Mouse (Mus musculus) central nervous system, embryonic 11.5 days (tissue): Measurements from ENCODE around the gene Olfr1102. TPM values are rescaled to one million over a fixed set of nuclear protein-coding genes. Genes with fewer than 3 reads are reported as not detected.

Source experiments
- polyA plus RNA-seq: library from polyadenylated mRNA; depleted of rRNA; stranded (reverse); fragments of >200 nt; gene quantifications from 2 replicates; pipeline ENCODE4 v1.2.3, GENCODE M21; 2012; rRNA removed

Olfr1102 gene
- polyA plus RNA-seq = not detected in 2 replicates

DNA sequence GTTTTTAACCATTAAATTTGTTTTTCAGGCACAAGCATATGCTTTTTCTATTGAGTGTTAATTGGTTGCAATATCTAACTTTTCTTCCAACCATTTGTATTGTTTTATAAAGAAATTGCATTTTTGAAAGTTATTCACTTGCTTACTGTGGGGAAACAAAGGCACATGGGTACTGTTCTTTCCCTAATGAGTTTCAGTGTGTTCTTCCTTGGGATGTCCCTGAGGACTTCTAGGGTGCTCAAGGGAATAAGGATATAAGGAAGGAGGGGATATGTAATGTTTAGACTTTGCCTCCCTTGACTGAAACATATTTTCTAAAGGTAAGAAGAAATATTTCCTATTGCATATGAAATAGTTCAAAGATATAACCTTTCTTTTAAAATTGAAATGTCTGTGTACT lies at the start of gene Olfr1102:
Gene Olfr1102 (plus strand): TSS at position 301 of the 400 bp plus-strand sequence.

DNA sequence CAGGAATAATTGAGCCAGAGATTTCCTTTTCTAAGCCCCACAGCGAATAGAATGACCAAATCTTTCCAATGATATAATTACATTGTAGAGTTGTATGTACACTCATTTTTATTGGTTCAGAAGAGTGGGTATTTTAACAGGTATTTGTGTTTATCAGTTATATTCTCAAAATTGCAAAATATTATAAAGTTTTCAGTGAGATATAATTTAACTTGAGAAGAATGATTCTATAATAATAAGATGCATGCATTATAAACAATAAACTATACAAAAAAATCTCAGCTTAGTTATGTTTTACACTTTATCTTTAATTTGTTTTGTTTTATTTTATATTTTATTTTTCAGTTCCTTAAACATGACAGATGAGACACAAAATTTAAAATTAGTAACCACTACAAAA lies 37.6 kb upstream of the Olfr1102 start, which contains the start of gene Olfr1099:
Gene Olfr1099 (minus strand): TSS at position 101 of the 400 bp plus-strand sequence.

DNA sequence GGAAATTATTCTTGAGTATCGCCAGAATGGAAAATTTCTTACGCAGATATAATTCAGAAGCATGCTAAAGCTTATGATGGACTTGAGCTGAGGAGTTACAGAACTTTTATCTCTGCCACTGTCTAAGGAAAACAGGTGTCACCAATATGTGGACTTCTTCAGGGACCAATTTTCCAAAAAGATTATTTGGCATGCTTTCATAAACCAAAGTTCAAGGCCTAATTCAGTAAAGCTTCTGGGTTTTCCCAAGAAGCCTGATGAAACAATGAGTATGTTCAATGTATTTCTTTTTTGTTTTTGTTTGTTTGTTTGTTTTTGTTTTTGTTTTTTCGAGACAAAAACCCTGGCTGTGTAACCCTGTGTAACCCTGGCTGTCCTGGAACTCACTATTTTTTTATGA lies 18.3 kb upstream of the Olfr1102 start, which contains the start of gene Olfr1100:
Gene Olfr1100 (minus strand): TSS at position 101 of the 400 bp plus-strand sequence.

DNA sequence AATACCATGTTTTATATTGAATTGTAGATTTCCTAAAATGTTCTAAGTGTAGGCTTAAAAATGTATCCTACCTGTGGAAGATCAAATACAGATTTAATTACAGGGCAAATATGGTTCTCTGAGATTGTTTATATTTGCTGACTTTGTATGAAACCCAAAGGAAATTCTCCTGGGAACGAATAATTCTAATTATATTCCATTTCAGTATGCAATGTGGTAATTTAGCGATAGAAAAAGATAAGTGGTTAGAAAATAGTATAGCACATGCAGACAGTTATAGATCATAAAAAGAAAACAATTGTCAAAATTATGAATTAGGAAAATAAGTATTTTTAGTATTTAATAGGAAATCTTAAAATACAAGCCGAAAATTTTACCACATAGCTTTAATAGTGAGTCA lies 7.1 kb upstream of the Olfr1102 start, which contains the start of gene Olfr1101:
Gene Olfr1101 (minus strand): TSS at position 101 of the 400 bp plus-strand sequence.

DNA sequence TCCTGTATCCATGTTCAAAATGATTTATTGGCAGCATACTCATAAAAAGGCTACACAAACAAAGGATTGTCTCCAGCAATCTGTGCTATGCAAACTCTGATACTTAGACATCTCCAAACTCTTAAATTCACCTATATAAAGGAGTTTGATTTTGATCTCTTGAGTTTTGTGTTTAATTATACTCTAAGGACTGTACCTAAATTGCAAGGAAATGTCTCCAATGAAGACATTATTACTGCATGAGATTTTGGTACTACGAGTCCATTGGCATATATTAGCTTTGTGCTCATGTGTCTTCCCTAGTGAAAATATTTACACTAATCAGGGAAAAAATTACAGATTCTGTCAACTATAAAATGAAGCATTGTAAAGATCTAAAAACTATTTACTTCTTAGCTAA lies 28.8 kb downstream of the Olfr1102 start, which contains the start of gene Olfr1104:
Gene Olfr1104 (minus strand): TSS at position 101 of the 400 bp plus-strand sequence.

DNA sequence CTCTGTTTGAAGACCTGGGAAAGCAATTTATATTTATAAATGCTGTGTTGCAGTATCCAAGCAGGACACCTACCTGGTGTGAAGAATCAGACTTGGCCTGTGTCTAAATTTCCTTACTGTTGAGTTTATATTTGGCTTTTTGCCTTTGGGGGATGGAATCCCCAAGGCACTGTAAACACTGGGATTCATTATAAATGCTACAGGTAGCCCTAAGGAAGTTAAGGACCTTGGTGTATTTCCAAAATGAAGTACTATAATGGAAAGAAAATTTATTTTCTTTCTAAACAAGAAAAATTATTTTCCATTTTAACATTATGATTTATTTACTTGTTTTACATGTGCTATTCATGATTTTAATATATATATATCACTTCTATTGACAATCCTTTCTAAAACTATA lies 38.2 kb downstream of the Olfr1102 start, which contains the start of gene Olfr1105:
Gene Olfr1105 (minus strand): TSS at position 101 of the 400 bp plus-strand sequence.

DNA sequence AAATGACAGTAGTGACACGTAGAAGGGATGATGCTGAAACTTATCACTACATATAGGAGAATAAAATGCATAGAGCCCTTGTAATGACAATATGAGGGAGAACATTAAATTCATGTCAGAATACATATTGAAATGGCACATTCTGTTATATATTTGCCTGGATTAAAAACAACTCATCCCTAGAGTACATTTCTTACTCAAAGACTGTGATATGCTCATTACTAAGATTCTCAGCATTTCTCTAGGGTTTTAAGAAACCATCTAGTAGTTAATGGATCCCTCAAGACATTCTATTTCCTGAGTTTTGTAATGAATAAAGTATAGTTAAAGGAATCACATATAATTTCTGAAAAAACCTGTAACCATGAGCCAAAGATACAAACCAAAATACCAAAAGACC lies 54.0 kb downstream of the Olfr1102 start, which contains the start of gene Olfr1106:
Gene Olfr1106 (minus strand): TSS at position 101 of the 400 bp plus-strand sequence.

Other genes starting within 250 kb of the Olfr1102 start
- not detected in 2 replicates for gene Olfr1090, start 239.4 kb upstream of the Olfr1102 start, polyA plus RNA-seq
- gene Olfr1093, start 215.9 kb upstream of the Olfr1102 start, polyA plus RNA-seq = not detected in 2 replicates
- gene Olfr141, start 188.4 kb upstream of the Olfr1102 start, polyA plus RNA-seq = not detected in 2 replicates
- gene Olfr1094, start 173.7 kb upstream of the Olfr1102 start, polyA plus RNA-seq = not detected in 2 replicates
- gene Olfr1095, start 146.7 kb upstream of the Olfr1102 start, polyA plus RNA-seq = not detected in 2 replicates
- not detected in 2 replicates for gene Gm13723, start 123.6 kb upstream of the Olfr1102 start, polyA plus RNA-seq
- not detected in 2 replicates for gene Olfr1097, start 106.2 kb upstream of the Olfr1102 start, polyA plus RNA-seq
- not detected in 2 replicates for gene Olfr1098, start 73.9 kb upstream of the Olfr1102 start, polyA plus RNA-seq
- not detected in 2 replicates for gene Olfr1099, start 37.7 kb upstream of the Olfr1102 start, polyA plus RNA-seq
- gene Olfr1100, start 18.4 kb upstream of the Olfr1102 start, polyA plus RNA-seq = not detected in 2 replicates
- gene Olfr1101, start 7.2 kb upstream of the Olfr1102 start, polyA plus RNA-seq = not detected in 2 replicates
- not detected in 2 replicates for gene Olfr1104, start 28.7 kb downstream of the Olfr1102 start, polyA plus RNA-seq
- not detected in 2 replicates for gene Olfr1105, start 38.1 kb downstream of the Olfr1102 start, polyA plus RNA-seq
- not detected in 2 replicates for gene Olfr1106, start 53.9 kb downstream of the Olfr1102 start, polyA plus RNA-seq
- gene Olfr1107, start 77.4 kb downstream of the Olfr1102 start, polyA plus RNA-seq = not detected in 2 replicates
- not detected in 2 replicates for gene Olfr1109, start 97.6 kb downstream of the Olfr1102 start, polyA plus RNA-seq
- not detected in 2 replicates for gene Olfr259, start 116.2 kb downstream of the Olfr1102 start, polyA plus RNA-seq
- gene Olfr1110, start 141.9 kb downstream of the Olfr1102 start, polyA plus RNA-seq = not detected in 2 replicates
- not detected in 2 replicates for gene Olfr1111, start 154.2 kb downstream of the Olfr1102 start, polyA plus RNA-seq
- not detected in 2 replicates for gene Olfr1112, start 189.4 kb downstream of the Olfr1102 start, polyA plus RNA-seq
- gene Olfr1113, start 210.6 kb downstream of the Olfr1102 start, polyA plus RNA-seq = not detected in 2 replicates
- not detected in 2 replicates for gene Olfr1115, start 249.6 kb downstream of the Olfr1102 start, polyA plus RNA-seq